Mouse (Mus musculus): Measurements from ENCODE around the gene Mta3.

DNA sequence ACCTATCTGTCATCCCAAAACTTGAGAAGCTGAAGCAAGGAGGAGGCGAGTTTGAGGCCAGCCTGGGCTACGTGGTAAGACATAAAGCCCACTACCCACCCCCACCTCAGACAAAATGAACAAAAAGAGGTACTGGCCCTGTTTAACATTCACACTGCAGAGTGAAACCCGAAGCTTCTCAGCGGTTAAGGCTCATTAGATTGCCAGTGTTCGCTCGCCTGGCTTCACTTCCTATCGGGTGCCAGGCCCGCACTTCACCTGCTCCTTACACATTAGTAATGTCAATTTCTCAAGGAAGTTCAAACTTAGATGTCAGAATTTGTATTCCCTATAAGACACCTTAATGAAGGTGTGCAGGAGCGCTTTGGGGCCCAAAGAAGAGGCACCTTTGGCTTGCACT, 48.6 kb upstream of the Mta3 start:
- TF ChIP-seq KAT2A (IDR thresholded peaks at IDR 0.05; ENCODE audit: insufficient replicate concordance, low read length) (no peak), POLR2A (IDR thresholded peaks at IDR 0.05; ENCODE audit: low read depth, low read length) (no peak), MXI1 (IDR thresholded peaks at IDR 0.05; ENCODE audit: low read depth, low read length) (no peak), CTCF (conservative IDR thresholded peaks at IDR 0.05 in 1 of 2, IDR thresholded peaks at IDR 0.05 in 1 of 2; ENCODE audit: low read depth in 2 of 2, low read length in 2 of 2) (no peak), JUN (IDR thresholded peaks at IDR 0.05; ENCODE audit: insufficient read depth, low read depth, low read length) (no peak), JUND (conservative IDR thresholded peaks at IDR 0.05; ENCODE audit: low read depth, low read length) (no peak)
